Mouse (Mus musculus) mature B cell (primary cell): ENCODE measurements around the gene Atp13a4.

ENCODE experiments used
- in situ Hi-C: fragments of 300-500 bp; cut with MboI; formaldehyde crosslinking; loops from 2 replicates; pipeline ENCODE4 v1.14.3; 2019

Gene Atp13a4

DNA sequence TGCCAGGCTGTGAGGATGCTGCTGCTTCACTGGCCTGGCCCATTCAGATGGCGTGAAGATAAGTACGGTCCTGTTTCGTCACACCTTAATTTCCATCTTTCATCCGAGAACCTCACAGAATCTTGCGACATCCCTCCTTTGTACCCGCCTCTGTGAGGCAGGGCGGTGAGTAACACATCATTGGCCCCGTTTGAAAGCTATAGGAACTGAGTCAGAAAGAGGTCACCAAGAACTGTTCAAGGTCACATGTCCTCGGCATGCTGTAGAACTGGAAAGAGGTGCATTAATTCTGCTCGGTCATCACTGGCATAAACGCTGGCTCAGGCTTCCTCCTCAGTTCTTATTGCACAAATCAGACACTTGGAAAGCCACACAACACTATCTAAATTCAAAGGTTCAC, at the start of gene Atp13a4:
TSS of gene Atp13a4 (minus strand) at position 36 of the 400 bp plus-strand sequence.
- in situ Hi-C loops, result no loop called here

GRCm38 (mm10) chr16:29592171-29592570, 47.5 kb upstream of the Atp13a4 start:
- in situ Hi-C loops, result no loop called here

DNA sequence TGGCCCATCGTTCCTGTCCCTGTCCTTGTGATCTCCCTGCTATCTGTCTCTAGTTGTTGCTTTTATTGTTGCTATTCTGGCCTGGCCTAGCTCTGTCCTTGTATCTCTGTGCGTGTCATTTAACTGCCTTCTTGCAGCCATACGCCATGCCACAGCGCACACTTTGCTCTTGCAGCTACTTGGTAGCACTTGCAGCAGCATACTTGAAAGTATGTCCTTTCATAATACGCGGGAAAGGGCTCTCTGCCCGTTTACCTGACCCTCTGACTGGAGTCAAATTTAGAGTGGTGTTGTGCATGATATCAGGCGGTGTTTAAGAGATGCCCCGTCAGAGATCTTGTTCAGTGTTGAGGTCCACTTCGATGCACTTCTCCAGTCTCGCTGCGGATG, 35.1 kb upstream of the Atp13a4 start:
- in situ Hi-C loops, result no loop called here

DNA sequence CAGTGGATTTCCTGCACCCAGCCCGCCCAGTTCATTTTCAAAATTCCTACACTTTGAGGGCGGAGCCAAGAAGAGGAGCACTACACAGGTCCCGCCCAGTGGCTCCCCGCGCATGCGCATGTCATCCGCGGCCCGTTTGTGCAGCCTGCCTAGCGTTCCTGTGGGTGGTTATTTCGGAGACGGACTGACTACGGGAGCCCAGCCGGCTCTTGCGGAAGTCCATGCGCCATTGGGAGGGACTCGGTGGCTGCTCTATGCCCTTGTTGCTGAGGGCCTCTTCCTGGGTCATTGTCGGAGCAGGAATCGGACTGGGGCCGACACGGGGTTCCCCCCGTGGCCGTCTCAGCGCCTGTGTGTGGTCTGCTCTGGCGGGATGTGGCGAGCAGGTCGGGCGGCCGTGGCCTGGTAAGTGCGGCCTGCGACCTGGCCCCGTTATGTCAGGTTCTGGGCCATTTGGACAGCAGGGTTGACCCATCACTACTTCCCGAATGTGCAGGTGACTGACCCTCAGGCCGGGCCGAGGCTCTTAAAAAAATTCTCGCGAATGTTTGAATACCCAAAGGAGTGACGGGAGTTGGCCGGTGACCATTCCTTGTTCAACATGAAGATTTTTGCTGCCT, 34.6 kb upstream of the Atp13a4 start, which contains the start of gene Opa1:
TSS of gene Opa1 (plus strand) at position 168 of the 620 bp plus-strand sequence.
- in situ Hi-C loops, result no loop called here

- in situ Hi-C loops, result no loop called here
These were observed 31.0 kb upstream of the Atp13a4 start for GRCm38 (mm10) chr16:29575620-29576019.

DNA sequence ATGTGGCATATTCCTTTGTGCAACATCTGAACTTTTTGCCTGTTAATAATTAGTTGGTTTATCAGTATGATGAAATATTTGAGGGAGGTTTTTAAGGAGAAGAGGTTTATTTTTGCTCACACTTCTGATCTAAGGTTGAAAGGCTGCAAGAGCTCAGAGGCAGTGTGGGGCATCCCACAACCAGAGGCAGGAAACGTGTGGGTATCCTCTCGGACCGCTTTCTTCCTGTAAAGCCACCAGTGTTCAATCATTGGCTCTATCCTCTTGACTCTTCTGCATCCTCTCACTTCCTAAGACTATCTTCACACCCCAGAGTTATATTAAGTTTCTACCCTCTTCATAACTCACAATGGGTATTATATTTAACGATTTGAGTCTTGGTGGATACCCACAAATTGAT, 29.3 kb upstream of the Atp13a4 start:
- in situ Hi-C loops, result no loop called here

GRCm38 (mm10) chr16:29560869-29561268, 16.2 kb upstream of the Atp13a4 start:
- in situ Hi-C loops, result no loop called here

DNA sequence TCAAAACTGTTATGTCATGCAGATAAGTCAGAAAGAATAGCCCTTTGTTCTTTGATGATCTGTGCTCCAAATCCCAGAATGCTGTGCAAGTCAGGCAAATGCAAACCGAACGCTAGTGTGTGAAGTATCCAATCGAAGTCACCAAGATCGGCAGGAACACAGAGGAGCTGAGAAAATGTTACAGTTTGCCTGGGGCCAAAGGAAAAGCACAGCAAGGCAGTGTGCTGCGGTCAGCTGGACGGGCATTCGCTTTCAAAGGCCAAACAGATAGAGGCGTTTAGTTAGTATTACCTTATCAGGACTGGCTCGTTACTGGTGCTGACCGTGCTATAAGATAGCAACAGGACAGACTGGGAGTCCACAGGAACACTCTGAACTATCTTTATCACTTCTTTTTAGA, 15.8 kb upstream of the Atp13a4 start:
- in situ Hi-C loops, result no loop called here

DNA sequence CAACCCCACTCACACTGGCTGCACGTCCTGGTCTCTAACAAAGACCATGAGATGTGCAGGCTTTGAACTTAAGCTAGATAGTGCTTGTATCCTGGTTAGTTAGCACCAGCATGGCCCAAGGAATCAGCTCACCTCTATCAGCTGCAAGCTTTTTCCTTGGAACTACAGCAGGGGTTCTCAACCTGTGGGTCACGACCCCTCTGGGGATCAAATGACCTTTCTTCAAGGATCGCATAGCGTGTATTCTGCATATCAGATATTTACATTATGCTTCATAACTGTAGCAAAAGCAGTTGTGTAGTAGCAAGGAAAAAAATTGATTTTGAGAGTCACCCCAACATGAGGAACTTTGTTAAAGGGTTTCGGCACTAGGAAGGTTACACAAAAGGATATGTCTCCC, 15.0 kb upstream of the Atp13a4 start:
- in situ Hi-C loops, result no loop called here

DNA sequence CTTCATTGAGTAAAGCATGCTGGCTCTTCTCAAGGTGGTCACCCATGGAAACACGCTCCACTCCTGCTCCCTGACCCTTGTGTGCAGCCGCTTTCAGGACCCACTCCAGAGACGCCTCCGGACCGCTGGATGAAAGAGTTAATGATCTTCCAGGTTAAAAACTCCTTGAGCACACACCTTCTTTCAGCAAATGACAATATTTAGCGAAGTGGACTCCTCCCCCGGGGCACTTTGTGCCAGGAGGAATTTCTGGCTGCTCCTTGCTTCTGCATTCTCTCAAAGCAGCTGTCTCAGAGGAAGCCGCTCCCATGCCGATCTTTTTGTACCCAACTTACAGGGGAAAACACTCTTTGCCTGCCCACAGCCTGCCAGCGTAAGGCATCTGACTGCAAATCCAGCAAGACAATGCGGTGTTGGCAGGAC, 3.4 kb downstream of the Atp13a4 start:
- in situ Hi-C loops, result no loop called here

DNA sequence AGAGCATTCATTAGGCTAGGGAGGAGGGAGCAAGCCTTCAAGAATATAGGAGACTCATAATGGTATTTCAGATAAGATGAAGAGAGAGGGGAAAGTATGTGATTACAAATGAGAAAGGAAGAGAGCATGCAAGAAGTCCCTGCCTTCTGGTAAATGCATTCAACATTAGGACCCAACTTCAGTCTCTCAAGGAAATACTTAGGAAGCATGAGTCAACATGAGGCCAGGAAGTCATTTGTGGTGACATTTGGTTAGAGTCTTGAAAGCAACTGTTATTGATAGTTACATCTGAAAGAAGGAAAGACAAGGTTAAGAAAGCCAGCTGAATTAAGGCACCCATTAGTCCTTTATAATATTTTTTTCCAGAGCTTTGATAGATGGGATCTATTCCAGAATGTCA, 4.8 kb downstream of the Atp13a4 start:
- in situ Hi-C loops, result no loop called here

GRCm38 (mm10) chr16:29536411-29537204, 8.1 kb downstream of the Atp13a4 start:
- in situ Hi-C loops, result no loop called here

DNA sequence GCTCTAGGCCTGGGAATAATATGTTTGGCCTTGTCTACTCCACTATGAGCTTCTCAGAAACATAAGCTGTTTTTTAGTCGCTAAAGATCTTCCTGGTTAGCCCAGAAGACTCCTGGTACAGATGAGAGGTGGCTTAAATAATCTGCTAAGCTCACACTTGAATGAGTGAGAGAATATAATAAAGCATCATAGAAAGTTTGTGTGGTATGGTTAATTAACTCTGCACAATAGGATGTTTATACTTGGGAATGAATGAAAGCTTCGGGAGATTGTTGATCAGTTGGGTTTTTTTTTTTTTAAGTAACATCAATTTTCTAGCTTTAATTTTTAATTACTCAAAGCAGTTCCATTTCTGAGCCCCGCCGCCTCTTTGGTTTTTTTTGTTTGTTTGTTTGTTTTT, 8.8 kb downstream of the Atp13a4 start:
- in situ Hi-C loops, result no loop called here

DNA sequence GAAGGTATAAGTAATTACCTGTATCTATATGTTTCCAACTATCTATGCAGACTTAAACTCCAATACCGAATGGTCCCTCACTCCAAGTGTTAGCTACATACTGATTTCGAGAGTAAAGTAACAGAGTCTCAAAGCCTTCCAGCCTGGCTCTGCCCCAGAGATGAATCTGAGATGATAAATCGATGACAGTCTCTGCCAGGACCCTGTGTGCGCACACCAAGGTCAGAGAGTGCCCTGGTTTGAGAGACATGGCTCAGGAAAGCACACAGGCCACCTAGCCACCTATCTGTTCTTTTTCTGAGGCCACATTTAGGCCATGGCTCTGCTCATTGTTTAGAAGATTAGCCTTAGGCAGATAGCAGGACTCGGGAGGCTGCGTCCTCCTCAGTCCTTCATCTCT, 11.0 kb downstream of the Atp13a4 start:
- in situ Hi-C loops, result no loop called here

GRCm38 (mm10) chr16:29527085-29527484, 17.6 kb downstream of the Atp13a4 start:
- in situ Hi-C loops, result no loop called here

DNA sequence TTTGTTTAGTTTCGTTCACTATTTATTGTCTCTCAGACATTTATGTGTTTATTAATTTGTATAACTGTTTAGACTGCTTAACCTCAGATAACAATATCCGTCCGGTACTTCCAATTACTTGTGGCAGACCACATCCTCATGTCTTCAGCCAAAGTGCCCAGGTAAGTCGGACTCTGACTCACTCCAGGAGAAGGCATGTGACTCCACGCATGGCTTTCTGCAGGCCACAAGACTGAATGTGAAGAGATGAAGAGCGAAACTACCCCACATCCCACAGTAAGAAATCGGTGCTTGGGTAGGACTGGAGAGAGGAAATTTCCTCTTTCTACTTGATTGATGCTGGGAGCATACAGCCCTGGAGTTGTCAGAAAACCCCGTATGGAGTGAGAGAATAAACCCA, 18.1 kb downstream of the Atp13a4 start:
- in situ Hi-C loops, result no loop called here

- in situ Hi-C loops, result no loop called here
These were observed 32.2 kb downstream of the Atp13a4 start for GRCm38 (mm10) chr16:29512495-29512894.

- in situ Hi-C loops, result no loop called here
These were observed 33.9 kb downstream of the Atp13a4 start for GRCm38 (mm10) chr16:29510743-29511142.

- in situ Hi-C loops, result no loop called here
These were observed 34.8 kb downstream of the Atp13a4 start for GRCm38 (mm10) chr16:29509881-29510280.

GRCm38 (mm10) chr16:29504671-29505070, 40.0 kb downstream of the Atp13a4 start:
- in situ Hi-C loops, result no loop called here

DNA sequence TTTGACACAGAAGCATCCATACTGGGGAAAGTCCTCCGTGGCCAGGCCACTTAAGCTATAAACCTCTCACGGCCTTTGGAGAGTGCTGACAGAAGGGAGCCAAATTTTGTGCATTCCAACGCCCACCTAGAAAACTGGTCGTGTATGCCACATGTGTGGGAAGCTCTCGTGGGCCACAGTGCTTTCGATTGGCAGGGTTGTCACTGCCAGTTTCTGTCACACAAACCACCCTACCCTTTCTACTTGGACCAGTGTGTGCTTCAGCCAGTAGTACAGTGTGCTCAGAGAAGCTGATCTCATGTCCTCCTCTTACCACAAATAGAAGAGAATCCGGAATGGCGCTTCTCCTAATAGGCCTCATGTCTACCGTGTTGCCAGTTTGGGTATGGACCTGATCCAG, 40.5 kb downstream of the Atp13a4 start:
- in situ Hi-C loops, result no loop called here

- in situ Hi-C loops, result no loop called here
These were observed 53.6 kb downstream of the Atp13a4 start for GRCm38 (mm10) chr16:29491031-29491430.

DNA sequence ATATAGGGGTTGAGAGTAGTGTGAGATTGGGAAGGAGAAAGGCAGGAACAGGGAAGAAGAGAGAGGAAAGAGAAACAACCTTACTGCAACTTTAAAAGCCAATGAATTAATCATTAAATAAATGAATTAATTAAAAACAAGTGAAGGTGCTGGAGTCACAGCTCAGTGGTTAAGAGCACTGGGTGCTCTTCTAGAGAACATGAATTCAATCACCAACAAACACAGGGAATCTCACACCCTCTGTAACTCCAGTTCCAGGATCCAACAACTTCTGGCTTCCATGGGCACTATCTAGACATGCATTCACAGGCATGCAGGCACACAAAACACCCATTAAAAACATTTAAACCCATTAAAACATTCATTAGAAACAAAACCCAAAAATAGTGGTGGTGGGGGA, 63.2 kb downstream of the Atp13a4 start:
- in situ Hi-C loops, result no loop called here

DNA sequence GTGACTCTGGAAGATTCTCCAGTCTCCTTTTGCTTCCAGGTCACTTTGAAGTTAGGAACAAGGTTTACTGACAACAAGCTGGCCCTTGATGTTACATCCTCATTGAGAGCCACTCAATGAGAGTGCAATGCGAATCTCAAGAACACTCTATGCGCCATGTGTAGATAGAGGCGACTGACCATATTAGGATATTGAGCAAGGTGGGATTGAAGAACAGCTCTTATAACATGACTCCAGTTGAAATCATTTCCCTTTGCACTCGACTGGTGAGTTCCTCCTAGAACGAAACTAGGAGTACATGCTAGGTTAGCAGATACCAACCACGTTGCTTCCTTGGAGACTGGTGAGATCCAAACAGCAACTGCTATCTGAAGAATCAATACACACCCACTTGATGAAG, 64.3 kb downstream of the Atp13a4 start:
- in situ Hi-C loops, result no loop called here
